Mouse (Mus musculus) spleen, adult 2 months (tissue): ENCODE data around the gene Rhbdl1. TPM values are rescaled to one million over a fixed set of nuclear protein-coding genes. Genes with fewer than 3 reads are reported as not detected.

Source experiments
- DNase-seq, 2 experiments: peaks; one replicate each; pipeline versions ENCODE4 v3.0.0 to v3.0.0-alpha.2; 2012 to 2021; ENCODE audit warnings: low spot score in 2 of 2, low read depth in 1 of 2
- H3K27ac ChIP-seq: fragments of 200-500 bp; 2 replicates; pipeline ENCODE4 v1.5.1; 2012; ENCODE audit warnings: low read length, inconsistent platforms; ENCODE audit not compliant: insufficient read depth
- H3K27me3 ChIP-seq: fragments of 200-500 bp; 2 replicates; pipeline ENCODE4 v1.6.1; 2012; ENCODE audit warnings: mild to moderate bottlenecking, moderate library complexity, low read length, inconsistent platforms; ENCODE audit not compliant: control insufficient read depth, insufficient read depth
- H3K36me3 ChIP-seq: fragments of 200-500 bp; 2 replicates; pipeline ENCODE4 v1.6.1; 2012; ENCODE audit warnings: mild to moderate bottlenecking, low read length, inconsistent platforms; ENCODE audit not compliant: control insufficient read depth, insufficient read depth
- H3K4me1 ChIP-seq: fragments of 200-500 bp; 2 replicates; pipeline ENCODE4 v1.6.1; 2011; ENCODE audit warnings: inconsistent platforms; ENCODE audit not compliant: control insufficient read depth, insufficient read depth, insufficient read length
- H3K4me3 ChIP-seq: fragments of 200-500 bp; 2 replicates; pipeline ENCODE4 v1.5.1; 2011; ENCODE audit warnings: mild to moderate bottlenecking, inconsistent platforms; ENCODE audit not compliant: insufficient read depth, insufficient read length; ENCODE audit errors: extremely low read depth
- CTCF ChIP-seq: fragments of 200-500 bp; IDR thresholded peaks from 2 replicates; pipeline ENCODE4 v1.5.1; 2011; ENCODE audit warnings: mild to moderate bottlenecking, inconsistent platforms; ENCODE audit not compliant: insufficient read depth, insufficient read length, insufficient replicate concordance; ENCODE audit errors: extremely low read depth
- POLR2A ChIP-seq: fragments of 200-500 bp; IDR thresholded peaks from 2 replicates; pipeline ENCODE4 v1.6.1; 2011; ENCODE audit warnings: low read depth, low read length, inconsistent platforms
- WGBS: fragments of 180-500 bp; shearing (Covaris S2); methylation state at CpG from one replicate; pipeline ENCODE4 v1.1.7; 2018; 5-methylcytosine and 5-hydroxymethylcytosine counted together
- polyA plus RNA-seq: library from polyadenylated mRNA; depleted of rRNA; stranded (reverse); fragments of >200 nt; gene quantifications from 2 replicates; pipeline ENCODE4 v1.2.3, GENCODE M21; 2012

Rhbdl1 gene
- polyA plus RNA-seq, 1 experiment: 5.5 TPM

DNA sequence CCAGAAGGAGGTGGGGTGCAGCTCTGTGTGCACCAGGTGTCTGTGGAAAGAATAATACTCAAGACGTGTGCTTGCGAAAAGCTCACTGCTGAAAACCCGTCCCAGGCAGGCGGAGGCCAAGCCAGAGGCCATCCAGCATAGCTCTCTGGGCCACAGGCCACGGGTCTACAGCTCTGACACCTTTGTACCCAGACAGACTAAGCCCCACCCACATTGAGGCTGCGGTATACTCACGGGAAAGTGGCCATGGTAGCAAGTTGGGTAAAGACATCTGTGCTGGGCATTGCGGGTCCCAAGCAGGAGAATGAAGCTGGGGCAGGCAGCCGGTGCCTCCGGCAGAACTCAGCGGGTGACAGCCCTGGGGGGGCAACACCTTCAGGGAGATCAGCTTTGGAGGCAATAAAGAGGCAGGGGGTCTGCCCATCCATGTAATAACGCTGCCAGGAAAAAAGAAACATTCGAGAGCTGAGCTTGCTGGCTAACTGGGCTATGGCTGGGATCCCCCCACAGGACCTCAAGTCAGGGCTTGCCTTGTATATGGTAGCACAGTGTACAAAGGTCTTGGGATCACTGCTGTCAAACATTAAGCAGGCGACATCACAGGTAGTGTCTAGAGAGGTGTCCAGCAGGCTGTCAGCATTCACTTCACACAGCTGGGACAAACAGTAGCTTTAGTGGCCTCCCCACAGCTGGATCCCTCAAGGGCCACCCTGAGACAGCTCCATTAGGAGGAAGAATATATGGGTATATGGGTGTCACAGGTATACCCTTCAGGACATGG lies 2.5 kb upstream of the Rhbdl1 start:
- peaks cover 13% of the 10 kb centered on the region for H3K4me1 ChIP-seq
- H3K36me3 ChIP-seq: peaks cover 30% of the 10 kb centered on the region
- 93% methylated on average over 14 of the region's 14 CpGs for WGBS
- TF ChIP-seq CTCF (no peak), POLR2A (no peak)
- DNase-seq: no peak
- H3K27ac ChIP-seq: no peak overlapping the region
- no peaks in the 10 kb centered on the region for H3K27me3 ChIP-seq
- H3K4me3 ChIP-seq: no peak overlapping the region

GRCm38 (mm10) chr17:25838904-25839303 lies 1.8 kb upstream of the Rhbdl1 start:
- DNase-seq: no peak
- H3K4me1 ChIP-seq: peaks cover 16% of the 10 kb centered on the region
- 90% methylated on average over 4 of the region's 4 CpGs for WGBS
- no peak overlapping the region for H3K4me3 ChIP-seq
- no peaks in the 10 kb centered on the region for H3K27me3 ChIP-seq
- TF ChIP-seq POLR2A (no peak), CTCF (no peak)
- H3K27ac ChIP-seq: no peak overlapping the region
- peaks cover 30% of the 10 kb centered on the region for H3K36me3 ChIP-seq

GRCm38 (mm10) chr17:25837533-25837932 lies 438 bp upstream of the Rhbdl1 start:
- TF ChIP-seq POLR2A: no peak
- no peak for TF ChIP-seq CTCF
- Histone ChIP-seq H3K27me3 (no peaks in the 10 kb centered on the region), H3K4me1 (peaks cover 10% of the 10 kb centered on the region), H3K27ac (no peak overlapping the region), H3K36me3 (peaks cover 30% of the 10 kb centered on the region), H3K4me3 (no peak overlapping the region)
- 74% methylated on average over 3 of the region's 3 CpGs for WGBS
- DNase-seq: no peak

DNA sequence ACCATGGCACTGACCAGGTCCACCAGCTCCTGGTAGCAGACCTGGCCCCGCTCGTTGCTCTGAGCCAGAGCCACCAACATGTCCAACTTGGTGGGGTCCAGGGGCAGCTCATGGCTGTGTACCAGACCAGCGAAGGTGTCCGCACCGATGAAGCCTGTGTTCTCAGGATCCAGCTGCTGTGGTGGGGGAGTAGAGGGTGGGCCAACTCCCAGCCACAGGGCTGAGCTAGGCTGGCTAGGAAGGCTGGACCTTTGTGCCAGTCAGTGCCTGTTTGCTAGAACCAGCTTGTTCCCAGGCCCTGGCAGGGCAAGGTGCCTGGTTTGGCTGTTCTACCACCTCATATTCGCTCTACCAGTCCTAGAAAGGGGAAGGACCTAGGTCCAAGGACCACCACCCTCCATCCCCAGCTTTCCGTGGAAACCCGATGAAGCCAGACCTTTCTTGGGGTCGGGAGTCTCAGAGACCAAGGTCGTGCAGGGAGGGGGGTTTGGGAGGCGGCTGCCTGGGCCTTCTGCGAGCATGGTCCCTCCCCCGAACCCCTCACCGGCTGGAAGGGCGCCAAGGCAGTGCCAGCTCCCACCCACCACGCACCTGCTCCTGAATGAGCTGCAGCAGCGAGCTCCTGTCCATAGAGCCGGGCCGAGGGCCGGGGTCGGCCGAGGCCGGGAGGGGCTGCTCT lies 559 bp downstream of the Rhbdl1 start:
- 29% methylated on average over 23 of the region's 23 CpGs for WGBS
- Histone ChIP-seq H3K36me3 (peaks cover 24% of the 10 kb centered on the region), H3K27ac (no peak overlapping the region), H3K4me1 (peaks cover 16% of the 10 kb centered on the region), H3K27me3 (no peaks in the 10 kb centered on the region), H3K4me3 (no peak overlapping the region; the same call in 1 of the 2 replicates)
- DNase-seq: no peak
- TF ChIP-seq CTCF (no peak), POLR2A (no peak)

DNA sequence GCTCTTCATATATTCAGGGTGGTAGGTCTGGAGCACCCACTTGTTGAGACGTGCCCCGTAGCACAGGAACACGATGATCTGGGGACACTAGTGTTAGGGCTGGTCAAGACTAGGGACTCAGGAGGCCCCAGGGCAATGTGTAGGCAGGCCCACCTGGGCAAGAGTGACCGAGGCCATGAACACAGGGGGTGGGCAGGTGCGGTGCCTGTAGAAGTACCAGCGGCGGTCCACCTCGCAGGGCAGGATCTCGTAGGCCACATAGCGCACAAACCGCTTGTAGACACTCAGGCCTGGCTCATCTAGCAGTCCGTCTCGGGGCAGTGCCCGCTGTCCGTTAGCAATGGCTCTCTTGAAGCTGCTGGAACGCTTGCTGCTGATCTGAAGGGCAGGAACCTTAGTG lies 1.3 kb downstream of the Rhbdl1 start:
- TF ChIP-seq CTCF: no peak
- no peak for TF ChIP-seq POLR2A
- Histone ChIP-seq H3K4me1 (peaks cover 17% of the 10 kb centered on the region), H3K27me3 (no peaks in the 10 kb centered on the region), H3K36me3 (peaks cover 24% of the 10 kb centered on the region), H3K27ac (no peak overlapping the region), H3K4me3 (no peak overlapping the region)
- 91% methylated on average over 16 of the region's 16 CpGs for WGBS
- no peak for DNase-seq

GRCm38 (mm10) chr17:25835301-25835700 lies 1.8 kb downstream of the Rhbdl1 start:
- TF ChIP-seq POLR2A (no peak), CTCF (no peak)
- no peak for DNase-seq
- 92% methylated on average over 7 of the region's 7 CpGs for WGBS
- Histone ChIP-seq H3K4me1 (peaks cover 17% of the 10 kb centered on the region), H3K36me3 (peaks cover 23% of the 10 kb centered on the region), H3K27ac (no peak overlapping the region), H3K4me3 (no peak overlapping the region), H3K27me3 (no peaks in the 10 kb centered on the region)
